Mouse (Mus musculus): ENCODE measurements around the gene Ankrd23.

GRCm38 (mm10) chr1:36530962-36531361 is 5.7 kb downstream of the Ankrd23 start:
- no peak for TF ChIP-seq CTCF (IDR thresholded peaks at IDR 0.05; ENCODE audit: low read depth)
- no peak for TF ChIP-seq EP300 (IDR thresholded peaks at IDR 0.05; ENCODE audit: low read depth)

Measured in liver, postnatal 0 days (tissue).